Mouse (Mus musculus): Measurements from ENCODE around the gene Mea1. TPM values are rescaled to one million over a fixed set of nuclear protein-coding genes. Genes with fewer than 3 reads are reported as not detected.

Gene Mea1
- polyA plus RNA-seq, 1 experiment, result 1,562 TPM

- TF ChIP-seq POLR2A (IDR thresholded peaks at IDR 0.05; ENCODE audit: control insufficient read depth, low read depth, low read length) (no peak), CTCF (IDR thresholded peaks at IDR 0.05; ENCODE audit: control insufficient read depth, insufficient read depth, insufficient replicate concordance, low read depth, low read length) (no peak)
- Histone ChIP-seq H3K27me3 (ENCODE audit: control insufficient read depth, insufficient read depth, low read length) (no peaks in the 10 kb centered on the region), H3K4me3 (ENCODE audit: control insufficient read depth, low read depth, low read length) (no peak overlapping the region), H3K27ac (ENCODE audit: control insufficient read depth, insufficient read depth, low read depth, low read length) (no peak overlapping the region), H3K4me1 (ENCODE audit: control insufficient read depth, insufficient read depth, low read length) (no peaks in the 10 kb centered on the region), H3K36me3 (ENCODE audit: control insufficient read depth, insufficient read depth, low read length) (no peaks in the 10 kb centered on the region; the same call in 1 of the 2 replicates)
These were observed 42.5 kb downstream of the Mea1 start for GRCm38 (mm10) chr17:46721077-46721476.

DNA sequence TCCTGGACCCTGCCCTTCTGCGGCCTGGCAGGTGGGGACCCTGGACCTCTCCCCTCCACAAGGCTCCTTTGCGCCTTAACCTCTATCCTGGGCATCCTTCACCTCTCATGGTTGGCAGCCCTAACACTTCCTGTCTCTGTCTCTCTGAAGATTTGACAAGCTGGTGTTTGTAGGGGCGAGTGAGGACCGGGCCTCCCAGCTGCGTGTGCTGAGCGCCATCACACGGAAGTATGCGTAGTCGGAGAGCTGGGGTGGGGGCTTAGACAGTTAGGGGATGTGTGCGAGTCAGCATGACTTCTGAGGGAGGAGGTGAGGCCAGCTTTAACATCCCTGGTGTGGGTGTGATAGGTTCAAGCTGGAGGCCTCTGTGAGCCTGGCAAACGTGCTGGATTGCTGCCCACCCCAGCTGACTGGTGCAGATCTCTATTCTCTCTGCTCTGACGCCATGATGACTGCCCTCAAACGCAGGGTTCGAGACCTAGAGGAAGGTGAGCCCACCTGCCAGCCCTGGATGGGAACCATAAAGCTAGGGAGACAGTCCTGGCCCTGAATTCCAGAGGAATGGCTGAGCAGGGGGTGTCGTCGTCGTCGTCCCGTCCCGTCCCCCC is 46.0 kb downstream of the Mea1 start:
- Histone ChIP-seq H3K27me3 (ENCODE audit: control insufficient read depth, insufficient read depth, low read length) (no peaks in the 10 kb centered on the region), H3K4me1 (ENCODE audit: control insufficient read depth, insufficient read depth, low read length) (peaks cover 8% of the 10 kb centered on the region), H3K27ac (ENCODE audit: control insufficient read depth, insufficient read depth, low read depth, low read length) (no peak overlapping the region), H3K4me3 (ENCODE audit: control insufficient read depth, low read depth, low read length) (no peak overlapping the region), H3K36me3 (ENCODE audit: control insufficient read depth, insufficient read depth, low read length) (no peaks in the 10 kb centered on the region; the same call in 1 of the 2 replicates)
- TF ChIP-seq POLR2A (IDR thresholded peaks at IDR 0.05; ENCODE audit: control insufficient read depth, low read depth, low read length) (no peak), CTCF (IDR thresholded peaks at IDR 0.05; ENCODE audit: control insufficient read depth, insufficient read depth, insufficient replicate concordance, low read depth, low read length) (no peak)

DNA sequence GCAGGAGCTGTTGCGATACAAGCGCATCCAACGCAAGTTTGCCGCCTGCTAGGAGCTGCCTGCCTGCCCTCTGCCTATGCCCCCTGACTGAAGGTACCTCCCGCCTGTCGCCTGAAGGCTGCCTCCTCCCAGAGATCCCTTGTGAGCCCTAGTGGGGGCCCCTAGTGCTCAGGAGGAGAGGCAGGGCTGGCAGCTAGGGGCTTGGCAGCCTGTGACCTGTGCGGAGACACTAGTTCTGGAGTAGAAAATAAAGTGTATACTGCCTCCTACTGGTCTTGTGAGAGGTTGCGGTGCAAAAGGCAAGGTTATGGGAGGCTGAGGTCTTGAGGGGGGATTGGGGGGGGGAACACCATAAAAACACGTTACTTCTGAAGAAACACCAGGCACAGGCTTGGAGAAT is 46.7 kb downstream of the Mea1 start:
- peak; percentile 34; the same call in 1 of the 2 replicates for TF ChIP-seq CTCF (IDR thresholded peaks at IDR 0.05; ENCODE audit: control insufficient read depth, insufficient read depth, insufficient replicate concordance, low read depth, low read length)
- TF ChIP-seq POLR2A (IDR thresholded peaks at IDR 0.05; ENCODE audit: control insufficient read depth, low read depth, low read length), result no peak
- Histone ChIP-seq H3K27me3 (ENCODE audit: control insufficient read depth, insufficient read depth, low read length) (no peaks in the 10 kb centered on the region), H3K36me3 (ENCODE audit: control insufficient read depth, insufficient read depth, low read length) (no peaks in the 10 kb centered on the region; the same call in 1 of the 2 replicates), H3K4me1 (ENCODE audit: control insufficient read depth, insufficient read depth, low read length) (peaks cover 8% of the 10 kb centered on the region), H3K27ac (ENCODE audit: control insufficient read depth, insufficient read depth, low read depth, low read length) (no peak overlapping the region), H3K4me3 (ENCODE audit: control insufficient read depth, low read depth, low read length) (no peak overlapping the region)

DNA sequence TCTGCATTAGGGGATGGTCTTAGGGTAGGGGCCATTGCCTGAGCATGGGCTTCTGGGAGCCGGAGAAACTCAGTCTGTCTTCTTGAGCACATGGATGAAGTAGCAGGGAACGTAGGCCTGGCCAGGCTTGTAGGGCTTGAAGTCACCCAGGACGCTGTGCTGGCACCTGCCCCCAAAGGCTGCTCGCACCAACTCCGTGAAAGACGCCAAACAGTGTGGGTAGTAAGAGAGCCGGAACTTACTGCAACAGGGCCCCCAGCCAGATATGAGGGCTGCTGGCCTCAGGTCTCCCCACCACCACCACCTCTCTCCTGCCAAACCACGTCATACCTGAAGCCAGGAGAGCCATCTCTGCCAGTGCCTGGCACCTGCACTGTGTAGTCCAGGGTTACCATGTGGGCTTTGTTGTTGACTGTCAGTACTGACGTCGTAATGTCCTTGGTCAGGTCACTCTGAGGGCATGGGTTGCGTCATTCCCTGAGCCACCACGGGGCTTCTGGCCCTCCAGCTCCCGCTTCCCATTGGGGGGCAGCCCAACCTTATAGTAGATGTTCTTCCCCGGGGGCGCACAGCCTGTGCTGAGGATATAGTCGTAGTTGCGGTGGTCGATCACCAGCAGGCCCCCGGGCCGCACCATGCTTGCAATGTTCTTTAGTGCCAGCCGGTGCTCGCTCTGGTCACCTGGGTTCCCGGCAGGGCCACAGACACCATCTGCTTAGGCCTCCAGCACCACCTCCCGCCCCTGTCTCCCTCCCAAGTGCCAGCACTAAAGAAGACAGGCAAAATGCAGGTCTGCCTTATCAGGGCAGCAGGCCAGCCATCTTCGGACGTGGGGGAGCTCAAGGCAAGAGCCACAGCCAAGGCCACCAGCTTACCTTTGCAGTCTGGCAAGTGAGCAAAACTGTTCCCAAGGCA is 47.4 kb downstream of the Mea1 start:
- H3K27me3 ChIP-seq (ENCODE audit: control insufficient read depth, insufficient read depth, low read length), result no peaks in the 10 kb centered on the region
- TF ChIP-seq CTCF (IDR thresholded peaks at IDR 0.05; ENCODE audit: control insufficient read depth, insufficient read depth, insufficient replicate concordance, low read depth, low read length) (no peak), POLR2A (IDR thresholded peaks at IDR 0.05; ENCODE audit: control insufficient read depth, low read depth, low read length) (no peak)
- no peak overlapping the region for H3K4me3 ChIP-seq (ENCODE audit: control insufficient read depth, low read depth, low read length)
- H3K4me1 ChIP-seq (ENCODE audit: control insufficient read depth, insufficient read depth, low read length), result peaks cover 8% of the 10 kb centered on the region
- no peak overlapping the region for H3K27ac ChIP-seq (ENCODE audit: control insufficient read depth, insufficient read depth, low read depth, low read length)
- no peaks in the 10 kb centered on the region; the same call in 1 of the 2 replicates for H3K36me3 ChIP-seq (ENCODE audit: control insufficient read depth, insufficient read depth, low read length)

DNA sequence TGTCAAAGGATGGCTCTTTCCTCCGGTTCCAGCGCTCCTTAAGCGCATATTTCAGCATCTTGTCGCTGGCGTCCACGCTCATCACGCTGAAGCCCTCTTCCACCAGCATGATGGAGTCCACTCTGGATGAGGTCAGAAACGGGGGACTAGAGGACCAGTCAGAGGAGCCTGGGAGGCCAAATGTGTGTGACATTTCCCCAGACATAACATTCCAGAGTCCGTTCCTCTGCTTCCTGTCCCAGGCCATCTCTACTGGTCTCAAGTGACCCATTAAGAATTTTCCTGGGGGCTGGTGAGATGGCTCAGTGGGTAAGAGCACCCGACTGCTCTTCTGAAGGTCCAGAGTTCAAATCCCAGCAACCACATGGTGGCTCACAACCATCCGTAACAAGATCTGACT is 48.7 kb downstream of the Mea1 start:
- no peak overlapping the region for H3K4me3 ChIP-seq (ENCODE audit: control insufficient read depth, low read depth, low read length)
- no peak for TF ChIP-seq CTCF (IDR thresholded peaks at IDR 0.05; ENCODE audit: control insufficient read depth, insufficient read depth, insufficient replicate concordance, low read depth, low read length)
- no peak for TF ChIP-seq POLR2A (IDR thresholded peaks at IDR 0.05; ENCODE audit: control insufficient read depth, low read depth, low read length)
- H3K4me1 ChIP-seq (ENCODE audit: control insufficient read depth, insufficient read depth, low read length), result peaks cover 8% of the 10 kb centered on the region
- H3K27ac ChIP-seq (ENCODE audit: control insufficient read depth, insufficient read depth, low read depth, low read length), result no peak overlapping the region
- H3K27me3 ChIP-seq (ENCODE audit: control insufficient read depth, insufficient read depth, low read length), result no peaks in the 10 kb centered on the region
- no peaks in the 10 kb centered on the region; the same call in 1 of the 2 replicates for H3K36me3 ChIP-seq (ENCODE audit: control insufficient read depth, insufficient read depth, low read length)

DNA sequence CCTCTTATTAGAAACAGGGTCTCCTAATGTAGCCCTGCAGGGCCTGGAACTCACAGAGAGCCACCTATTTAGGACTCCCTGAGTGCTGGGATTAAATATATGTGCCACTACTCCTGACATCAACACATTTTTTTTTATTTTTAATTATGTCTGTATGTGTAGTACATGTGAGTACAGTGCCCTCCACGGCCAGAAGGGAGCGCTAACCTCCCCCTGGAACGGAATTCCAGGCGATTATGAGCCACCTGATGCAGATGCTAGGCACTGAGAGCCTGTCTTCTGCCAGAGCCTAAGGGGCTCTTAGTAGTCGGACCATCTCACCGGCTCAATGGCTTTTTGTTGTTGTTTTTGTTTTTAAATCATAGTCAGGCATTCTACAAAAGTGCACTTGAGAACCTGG is 49.4 kb downstream of the Mea1 start:
- Histone ChIP-seq H3K4me1 (ENCODE audit: control insufficient read depth, insufficient read depth, low read length) (peaks cover 8% of the 10 kb centered on the region), H3K4me3 (ENCODE audit: control insufficient read depth, low read depth, low read length) (no peak overlapping the region), H3K27ac (ENCODE audit: control insufficient read depth, insufficient read depth, low read depth, low read length) (no peak overlapping the region), H3K27me3 (ENCODE audit: control insufficient read depth, insufficient read depth, low read length) (no peaks in the 10 kb centered on the region), H3K36me3 (ENCODE audit: control insufficient read depth, insufficient read depth, low read length) (no peaks in the 10 kb centered on the region)
- no peak for TF ChIP-seq POLR2A (IDR thresholded peaks at IDR 0.05; ENCODE audit: control insufficient read depth, low read depth, low read length)
- TF ChIP-seq CTCF (IDR thresholded peaks at IDR 0.05; ENCODE audit: control insufficient read depth, insufficient read depth, insufficient replicate concordance, low read depth, low read length), result peak; percentile 26; the same call in 1 of the 2 replicates

DNA sequence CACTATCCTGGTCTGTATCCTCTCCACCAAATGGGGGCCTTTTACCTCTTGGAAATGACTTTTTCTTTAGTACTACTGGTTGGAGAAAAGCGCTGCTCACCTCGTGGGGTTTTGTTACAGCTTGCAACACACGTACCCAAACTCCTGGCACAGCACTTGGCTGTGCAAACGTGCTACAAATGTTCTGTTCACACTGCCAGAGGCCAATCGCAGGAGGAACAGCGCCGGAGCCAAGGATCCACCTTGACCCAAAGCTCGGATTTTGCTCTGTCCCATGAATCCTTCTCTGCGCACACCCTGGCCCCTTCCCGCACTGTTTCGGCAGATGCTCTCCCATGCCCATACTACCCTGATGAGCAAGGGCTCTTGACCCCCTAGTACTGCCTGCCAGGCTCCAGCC is 49.9 kb downstream of the Mea1 start:
- TF ChIP-seq POLR2A (IDR thresholded peaks at IDR 0.05; ENCODE audit: control insufficient read depth, low read depth, low read length) (no peak), CTCF (IDR thresholded peaks at IDR 0.05; ENCODE audit: control insufficient read depth, insufficient read depth, insufficient replicate concordance, low read depth, low read length) (no peak)

More for the DNA sequence above, 49.9 kb downstream of the Mea1 start:
- peak overlapping the region; percentile 14 for H3K4me3 ChIP-seq (ENCODE audit: control insufficient read depth, low read depth, low read length)
- H3K27me3 ChIP-seq (ENCODE audit: control insufficient read depth, insufficient read depth, low read length), result no peaks in the 10 kb centered on the region
- H3K36me3 ChIP-seq (ENCODE audit: control insufficient read depth, insufficient read depth, low read length), result no peaks in the 10 kb centered on the region
- H3K4me1 ChIP-seq (ENCODE audit: control insufficient read depth, insufficient read depth, low read length), result peaks cover 8% of the 10 kb centered on the region
- no peak overlapping the region for H3K27ac ChIP-seq (ENCODE audit: control insufficient read depth, insufficient read depth, low read depth, low read length)
